Mouse (Mus musculus): ENCODE results near the gene Igfn1. TPM values are rescaled to one million over a fixed set of nuclear protein-coding genes. Genes with fewer than 3 reads are reported as not detected.

The Igfn1 gene
- polyA plus RNA-seq, 1 experiment from 2014 or later: not detected

- Histone ChIP-seq H3K36me3 (no peaks in the 10 kb centered on the region), H3K27ac (replicated peaks) (no peak overlapping the region), H3K4me3 (no peak overlapping the region), H3K9me3 (no peaks in the 10 kb centered on the region), H3K27me3 (peaks cover 17% of the 10 kb centered on the region; the same call in 1 of the 2 replicates), H3K4me1 (no peaks in the 10 kb centered on the region; the same call in 1 of the 2 replicates), H3K9ac (replicated peaks) (no peak overlapping the region), H3K4me2 (replicated peaks) (no peak overlapping the region)
- ATAC-seq (ENCODE audit: low FRiP score, low read depth): no peak
- WGBS: 61% methylated on average over 4 of the region's 4 CpGs
Observed at GRCm38 (mm10) chr1:135946247-135946646, 59.9 kb downstream of the Igfn1 start.

- 10% methylated on average over 7 of the region's 7 CpGs for WGBS
- no peaks in the 10 kb centered on the region for H3K36me3 ChIP-seq
- no peaks in the 10 kb centered on the region for H3K9me3 ChIP-seq
- no peak overlapping the region for H3K9ac ChIP-seq (replicated peaks)
- no peak overlapping the region for H3K4me2 ChIP-seq (replicated peaks)
- no peak for ATAC-seq (ENCODE audit: low FRiP score, low read depth)
- peaks cover 20% of the 10 kb centered on the region; the same call in 1 of the 2 replicates for H3K27me3 ChIP-seq
- no peak overlapping the region for H3K27ac ChIP-seq (replicated peaks)
- no peaks in the 10 kb centered on the region; the same call in 1 of the 2 replicates for H3K4me1 ChIP-seq
- H3K4me3 ChIP-seq: no peak overlapping the region
Observed at GRCm38 (mm10) chr1:135945711-135946110, 60.4 kb downstream of the Igfn1 start.

GRCm38 (mm10) chr1:135944526-135945259 is 61.4 kb downstream of the Igfn1 start:
- peak overlapping the region; percentile 29 for H3K4me2 ChIP-seq (replicated peaks)
- 43% methylated on average over 12 of the region's 12 CpGs for WGBS
- H3K36me3 ChIP-seq: no peaks in the 10 kb centered on the region
- no peak overlapping the region for H3K9ac ChIP-seq (replicated peaks)
- no peaks in the 10 kb centered on the region; the same call in 1 of the 2 replicates for H3K4me1 ChIP-seq
- no peak overlapping the region for H3K4me3 ChIP-seq
- ATAC-seq (ENCODE audit: low FRiP score, low read depth): peak; percentile 60; the same call in 1 of the 2 replicates
- H3K27me3 ChIP-seq: peaks cover 20% of the 10 kb centered on the region; the same call in 1 of the 2 replicates
- H3K9me3 ChIP-seq: no peaks in the 10 kb centered on the region
- no peak overlapping the region for H3K27ac ChIP-seq (replicated peaks)

- H3K9ac ChIP-seq (replicated peaks): no peak overlapping the region
- H3K4me2 ChIP-seq (replicated peaks): no peak overlapping the region
- H3K4me3 ChIP-seq: no peak overlapping the region
- H3K36me3 ChIP-seq: no peaks in the 10 kb centered on the region
- no peaks in the 10 kb centered on the region for H3K9me3 ChIP-seq
- no peak overlapping the region for H3K27ac ChIP-seq (replicated peaks)
- peaks cover 20% of the 10 kb centered on the region; the same call in 1 of the 2 replicates for H3K27me3 ChIP-seq
- no peak for ATAC-seq (ENCODE audit: low FRiP score, low read depth)
- 92% methylated on average over 2 of the region's 2 CpGs for WGBS
- H3K4me1 ChIP-seq: no peaks in the 10 kb centered on the region; the same call in 1 of the 2 replicates
Observed at GRCm38 (mm10) chr1:135943713-135944112, 62.4 kb downstream of the Igfn1 start.

GRCm38 (mm10) chr1:135942116-135942515 is 64.0 kb downstream of the Igfn1 start:
- Histone ChIP-seq H3K9me3 (no peaks in the 10 kb centered on the region), H3K4me3 (no peak overlapping the region)

GRCm38 (mm10) chr1:135941259-135942006 is 64.7 kb downstream of the Igfn1 start:
- Histone ChIP-seq H3K4me1 (no peaks in the 10 kb centered on the region; the same call in 1 of the 2 replicates), H3K9ac (replicated peaks) (no peak overlapping the region), H3K27me3 (peaks cover 20% of the 10 kb centered on the region; the same call in 1 of the 2 replicates), H3K9me3 (no peaks in the 10 kb centered on the region), H3K36me3 (no peaks in the 10 kb centered on the region), H3K27ac (replicated peaks) (no peak overlapping the region), H3K4me2 (replicated peaks) (no peak overlapping the region), H3K4me3 (no peak overlapping the region)
- no peak for ATAC-seq (ENCODE audit: low FRiP score, low read depth)
- 64% methylated on average over 6 of the region's 6 CpGs for WGBS

More at GRCm38 (mm10) chr1:135942116-135942515, 64.0 kb downstream of the Igfn1 start:
- Histone ChIP-seq H3K9ac (replicated peaks) (no peak overlapping the region), H3K4me2 (replicated peaks) (no peak overlapping the region), H3K27ac (replicated peaks) (no peak overlapping the region), H3K4me1 (no peaks in the 10 kb centered on the region; the same call in 1 of the 2 replicates), H3K27me3 (peaks cover 20% of the 10 kb centered on the region; the same call in 1 of the 2 replicates), H3K36me3 (no peaks in the 10 kb centered on the region)
- 47% methylated on average over 7 of the region's 7 CpGs for WGBS
- ATAC-seq (ENCODE audit: low FRiP score, low read depth): no peak

- H3K4me1 ChIP-seq: no peaks in the 10 kb centered on the region
- no peaks in the 10 kb centered on the region for H3K9me3 ChIP-seq
- H3K27me3 ChIP-seq: 0 out of 2 replicates have a peak, but pooled peaks cover 1% of the 10 kb centered on the region
- no peaks in the 10 kb centered on the region for H3K36me3 ChIP-seq
- H3K9ac ChIP-seq (replicated peaks): no peak overlapping the region
- 100% methylated on average over 1 of the region's 1 CpGs for WGBS
- no peak overlapping the region for H3K4me3 ChIP-seq
- ATAC-seq (ENCODE audit: low FRiP score, low read depth): no peak
- H3K27ac ChIP-seq (replicated peaks): no peak overlapping the region
- H3K4me2 ChIP-seq (replicated peaks): no peak overlapping the region
Observed at GRCm38 (mm10) chr1:135936091-135936490, 70.1 kb downstream of the Igfn1 start.

- Histone ChIP-seq H3K4me1 (0 out of 2 replicates have a peak, but pooled peaks cover 5% of the 10 kb centered on the region), H3K27ac (replicated peaks) (no peak overlapping the region), H3K36me3 (no peaks in the 10 kb centered on the region), H3K9ac (replicated peaks) (no peak overlapping the region), H3K4me3 (no peak overlapping the region), H3K9me3 (no peaks in the 10 kb centered on the region), H3K27me3 (no peaks in the 10 kb centered on the region), H3K4me2 (replicated peaks) (no peak overlapping the region)
- 88% methylated on average over 18 of the region's 18 CpGs for WGBS
- ATAC-seq (ENCODE audit: low FRiP score, low read depth): no peak
Observed at GRCm38 (mm10) chr1:135933704-135934293, 72.3 kb downstream of the Igfn1 start.

- H3K9ac ChIP-seq (replicated peaks): no peak overlapping the region
- H3K4me3 ChIP-seq: no peak overlapping the region
- H3K27me3 ChIP-seq: peaks cover 6% of the 10 kb centered on the region; the same call in 1 of the 2 replicates
- H3K36me3 ChIP-seq: no peaks in the 10 kb centered on the region
- ATAC-seq (ENCODE audit: low FRiP score, low read depth): no peak
- WGBS: 55% methylated on average over 3 of the region's 3 CpGs
- H3K27ac ChIP-seq (replicated peaks): no peak overlapping the region
- H3K9me3 ChIP-seq: no peaks in the 10 kb centered on the region
- H3K4me2 ChIP-seq (replicated peaks): no peak overlapping the region
- H3K4me1 ChIP-seq: 0 out of 2 replicates have a peak, but pooled peaks cover 5% of the 10 kb centered on the region
Observed at GRCm38 (mm10) chr1:135929876-135930275, 76.3 kb downstream of the Igfn1 start.

- H3K4me2 ChIP-seq (replicated peaks): no peak overlapping the region
- ATAC-seq (ENCODE audit: low FRiP score, low read depth): no peak
- H3K4me1 ChIP-seq: 0 out of 2 replicates have a peak, but pooled peaks cover 5% of the 10 kb centered on the region
- whole genome bisulfite sequencing: 82% methylated on average over 5 of the region's 5 CpGs
- H3K4me3 ChIP-seq: no peak overlapping the region
- H3K27me3 ChIP-seq: peaks cover 29% of the 10 kb centered on the region
- no peak overlapping the region for H3K27ac ChIP-seq (replicated peaks)
- no peaks in the 10 kb centered on the region for H3K9me3 ChIP-seq
- H3K9ac ChIP-seq (replicated peaks): no peak overlapping the region
- H3K36me3 ChIP-seq: no peaks in the 10 kb centered on the region
Observed at GRCm38 (mm10) chr1:135925848-135926247, 80.3 kb downstream of the Igfn1 start.

- Histone ChIP-seq H3K9me3 (no peaks in the 10 kb centered on the region), H3K4me3 (no peak overlapping the region), H3K4me2 (replicated peaks) (no peak overlapping the region), H3K27ac (replicated peaks) (no peak overlapping the region), H3K9ac (replicated peaks) (no peak overlapping the region), H3K36me3 (no peaks in the 10 kb centered on the region), H3K27me3 (peaks cover 43% of the 10 kb centered on the region), H3K4me1 (no peaks in the 10 kb centered on the region)
- WGBS: 72% methylated on average over 5 of the region's 5 CpGs
- no peak for ATAC-seq (ENCODE audit: low FRiP score, low read depth)
Observed at GRCm38 (mm10) chr1:135924377-135924994, 81.7 kb downstream of the Igfn1 start.
